Mouse (Mus musculus): ENCODE data around the gene Hnrnph1.

DNA sequence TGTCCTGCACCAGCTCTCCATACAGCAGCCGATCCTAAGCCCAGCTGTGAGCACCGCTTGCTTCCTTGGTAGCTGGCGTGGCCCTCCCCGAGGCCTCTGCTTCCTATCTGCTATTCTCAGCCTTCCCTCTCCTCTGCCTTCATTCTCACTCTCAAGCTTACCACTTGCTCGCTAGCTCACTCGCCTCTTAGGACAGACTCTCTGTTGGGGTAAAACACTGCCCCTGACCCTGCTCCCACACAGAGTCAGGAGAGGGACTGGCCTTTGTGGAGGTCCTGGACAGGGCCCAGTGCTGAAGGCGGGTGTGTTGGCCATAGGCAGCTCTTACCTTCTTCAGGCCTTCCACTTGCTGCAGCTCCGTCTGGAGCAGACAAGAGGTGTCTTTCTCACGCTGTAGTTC is 20.5 kb downstream of the Hnrnph1 start:
- TF ChIP-seq CTCF (IDR thresholded peaks at IDR 0.05; ENCODE audit: control insufficient read depth, insufficient read depth, low read length) (no peak), POLR2A (IDR thresholded peaks at IDR 0.05; ENCODE audit: borderline replicate concordance, control insufficient read depth, low read depth, low read length) (no peak)
